In genomic region chr8:121665329-121665728, GRCm38 (mm10) we compare ENCODE assay signal across 9 mouse cellular contexts. TPM values are rescaled to one million over a fixed set of nuclear protein-coding genes. Genes with fewer than 3 reads are reported as not detected.
A peak's percentile ranks its signal among the peaks of the same experiment; 100 is the strongest.
DNase-seq lines count a peak whose midpoint lies in the region; ATAC-seq lines count a peak whose summit lies in the region.
"Had no signal": no experiment of that assay in that cellular context is flagged by ENCODE, and none has a peak within 500 bp of the region (broad histone marks: within the 10 kb centered on the region; RNA-seq: fewer than 3 reads in every experiment).

No protein-coding gene starts in this region.

- no peaks in the 10 kb centered on the region for H3K27me3 ChIP-seq in forebrain, embryonic 16.5 days (replicated peaks; ENCODE audit: control insufficient read depth, insufficient read depth, low read length)
- H3K27me3 ChIP-seq in limb, embryonic 12.5 days, result no peaks in the 10 kb centered on the region
- no peaks in the 10 kb centered on the region; the same call in 1 of the 2 replicates for H3K27me3 ChIP-seq in midbrain, embryonic 13.5 days

- H3K36me3 ChIP-seq in forebrain, embryonic 16.5 days (ENCODE audit: control insufficient read depth, insufficient read depth), result no peaks in the 10 kb centered on the region
- H3K36me3 ChIP-seq in limb, embryonic 12.5 days, result no peaks in the 10 kb centered on the region
- no peaks in the 10 kb centered on the region for H3K36me3 ChIP-seq in midbrain, embryonic 13.5 days

- peak overlapping the region; percentile 16; the same call in 1 of the 2 replicates for H3K4me2 ChIP-seq in forebrain, embryonic 16.5 days (ENCODE audit: low read length)
- peak overlapping the region; percentile 50 for H3K4me2 ChIP-seq in limb, embryonic 12.5 days
- H3K4me2 ChIP-seq in midbrain, embryonic 13.5 days (replicated peaks), result peak overlapping the region; percentile 38

- H3K27ac ChIP-seq in forebrain, embryonic 16.5 days (ENCODE audit: low read length), result peak overlapping the region; percentile 15; the same call in 1 of the 2 replicates
- peak overlapping the region; percentile 82 for H3K27ac ChIP-seq in limb, embryonic 12.5 days
- H3K27ac ChIP-seq in midbrain, embryonic 13.5 days, result peak overlapping the region; percentile 74
- H3K27ac ChIP-seq: macrophage had no signal

- H3K9ac ChIP-seq in forebrain, embryonic 16.5 days (replicated peaks; ENCODE audit: low read depth, low read length), result peak overlapping the region; percentile 44
- peak overlapping the region; percentile 47 for H3K9ac ChIP-seq in limb, embryonic 12.5 days (replicated peaks)
- peak overlapping the region; percentile 52 for H3K9ac ChIP-seq in midbrain, embryonic 13.5 days (replicated peaks)

- peaks cover 23% of the 10 kb centered on the region for H3K4me1 ChIP-seq in forebrain, embryonic 16.5 days (replicated peaks; ENCODE audit: control insufficient read depth, insufficient read depth, low read length)
- H3K4me1 ChIP-seq in limb, embryonic 12.5 days (replicated peaks), result peaks cover 27% of the 10 kb centered on the region
- H3K4me1 ChIP-seq in midbrain, embryonic 13.5 days (replicated peaks), result peaks cover 27% of the 10 kb centered on the region

- WGBS in forebrain, embryonic 16.5 days, result 6% methylated on average over 16 of the region's 16 CpGs
- WGBS in limb, embryonic 12.5 days, result 9% methylated on average over 16 of the region's 16 CpGs
- WGBS in midbrain, embryonic 13.5 days, result 5% methylated on average over 16 of the region's 16 CpGs

- H3K4me3 ChIP-seq in forebrain, embryonic 16.5 days (replicated peaks; ENCODE audit: low read length), result no peak overlapping the region
- peak overlapping the region; percentile 25 for H3K4me3 ChIP-seq in limb, embryonic 12.5 days (replicated peaks)
- no peak overlapping the region; the same call in 1 of the 2 replicates for H3K4me3 ChIP-seq in midbrain, embryonic 13.5 days (replicated peaks)

- no peaks in the 10 kb centered on the region for H3K9me3 ChIP-seq in forebrain, embryonic 16.5 days (ENCODE audit: control insufficient read depth, low read length)
- no peaks in the 10 kb centered on the region for H3K9me3 ChIP-seq in limb, embryonic 12.5 days
- H3K9me3 ChIP-seq in midbrain, embryonic 13.5 days, result no peaks in the 10 kb centered on the region

- DNase-seq in right cerebral cortex, postnatal 10 days (ENCODE audit: low spot score in 2 of 2), result peak; percentile 60 to 63
- no peak for DNase-seq in right cerebral cortex, postnatal 25 days
- DNase-seq in urinary bladder, postnatal 36 days (ENCODE audit: low spot score in 2 of 2), result peak; percentile 44 to 66
- DNase-seq in layer of hippocampus, postnatal 36 days, result no peak

- ATAC-seq in forebrain, embryonic 16.5 days, result no peak
- peak; percentile 43 to 78 for ATAC-seq in hematopoietic stem cell, adult 5-6 weeks (replicated peaks in 1 of 2; ENCODE audit: insufficient read depth in 1 of 2, low FRiP score in 2 of 2, low TSS enrichment in 1 of 2, low read depth in 1 of 2, poor library complexity in 2 of 2, severe bottlenecking in 2 of 2)
- peak; percentile 56 for ATAC-seq in limb, embryonic 12.5 days (ENCODE audit: insufficient number of reproducible peaks, insufficient read depth, low FRiP score, low TSS enrichment, low read depth)
- peak; percentile 64; the same call in 1 of the 2 replicates for ATAC-seq in midbrain, embryonic 13.5 days

RNA-seq across cellular contexts. Expression of gene Zcchc14, which starts 12.6 kb away (rescaled TPM):
- 37.3 and 38.5 TPM in 2 replicates for polyA plus RNA-seq in forebrain, embryonic 16.5 days (2015; fragmentation: Nextera tagmentation; extraction: Ambion mirVana)
- total RNA-seq in hematopoietic stem cell, adult 5-6 weeks (2017), result 0.44 and 5.0 TPM in 2 replicates
- 19.9 and 22.1 TPM in 2 replicates for polyA plus RNA-seq in limb, embryonic 12.5 days (2016; fragmentation: Nextera tagmentation; extraction: Ambion mirVana)
- polyA plus RNA-seq in midbrain, embryonic 13.5 days (2015; fragmentation: Nextera tagmentation; extraction: Ambion mirVana), result 27.6 and 29.5 TPM in 2 replicates
- 100 to 1,000 TPM in 1 of 2 experiments, 10 to 100 TPM in 1; 93.6 to 102 TPM for total RNA-seq in layer of hippocampus, postnatal 36 days (2021)

Comparison
In these comparisons a context has a peak if more than half of its experiments do, and no peak if none do; other contexts are left out.
1. DNase-seq: peak in right cerebral cortex, postnatal 10 days (2 of 2) and urinary bladder, postnatal 36 days (2 of 2); none in right cerebral cortex, postnatal 25 days (single experiment) and layer of hippocampus, postnatal 36 days (0 of 2).
2. H3K27ac ChIP-seq: peak in every context shown above with its lines; median percentile 82 in limb, embryonic 12.5 days; 74 in midbrain, embryonic 13.5 days; 15 in forebrain, embryonic 16.5 days.
3. Peak in every context shown above with its lines, with median percentiles within 50 percentile points of each other: H3K4me2 ChIP-seq and H3K9ac ChIP-seq.